Mouse (Mus musculus) heart, adult 2 months (tissue): ENCODE measurements at regions not wholly inside any gene's neighbourhood (a gene's known extent, or its start where the extent isn't known, plus 50 kb on each side); places are given as distances from the start of the nearest gene placed in this dataset.

ENCODE experiments used
- CTCF ChIP-seq: fragments of 200-600 bp; IDR thresholded peaks from 2 replicates; pipeline ENCODE4 v1.8.1; 2022; ENCODE audit warnings: antibody characterized with exemption, mild to moderate bottlenecking, moderate library complexity
- EP300 ChIP-seq: fragments of 200-500 bp; IDR thresholded peaks from 2 replicates; pipeline ENCODE4 v1.6.1; 2011; ENCODE audit warnings: low read depth, low read length, control low read depth; ENCODE audit not compliant: insufficient read depth
- POLR2A ChIP-seq: fragments of 200-500 bp; IDR thresholded peaks from 2 replicates; pipeline ENCODE4 v1.6.1; 2011; ENCODE audit warnings: mild to moderate bottlenecking, low read depth, low read length, control low read depth; ENCODE audit not compliant: insufficient read depth

DNA sequence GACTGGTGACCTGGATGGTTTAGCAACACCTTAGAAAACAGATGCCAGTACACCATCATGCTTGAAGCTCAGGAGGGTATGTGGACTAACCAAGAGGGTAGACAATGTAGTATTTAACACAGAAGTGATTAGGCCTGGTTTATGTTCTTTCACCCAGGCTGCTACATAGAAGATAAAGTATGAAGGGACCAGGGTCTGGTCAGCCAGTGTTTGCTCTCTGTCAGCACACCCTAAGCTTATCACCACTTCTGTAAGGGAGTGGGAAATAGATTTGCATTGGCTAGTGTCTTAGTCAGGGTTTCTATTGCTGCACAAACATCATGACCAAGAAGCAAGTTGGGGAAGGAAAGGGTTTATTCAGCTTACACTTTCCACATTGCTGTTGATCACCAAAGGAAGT, 133.9 kb upstream of the Tas2r119 start:
- TF ChIP-seq CTCF (no peak), POLR2A (no peak), EP300 (no peak)
